Mouse (Mus musculus): ENCODE data around the gene Tnik. TPM values are rescaled to one million over a fixed set of nuclear protein-coding genes. Genes with fewer than 3 reads are reported as not detected.

Tnik gene
- total and polyA plus RNA-seq, 2 experiments from 2014 or later = 9.2 to 27.5 TPM

- Histone ChIP-seq H3K9me3 (replicated peaks; ENCODE audit: control insufficient read depth, low read length) (no peaks in the 10 kb centered on the region), H3K27me3 (ENCODE audit: control insufficient read depth, insufficient read depth, low read length) (no peaks in the 10 kb centered on the region), H3K4me3 (ENCODE audit: low read depth, low read length) (no peak overlapping the region), H3K9ac (replicated peaks; ENCODE audit: low read depth, low read length) (no peak overlapping the region), H3K27ac (ENCODE audit: low read depth) (no peak overlapping the region), H3K36me3 (replicated peaks; ENCODE audit: control insufficient read depth, insufficient read depth, low read length) (no peaks in the 10 kb centered on the region), H3K4me2 (ENCODE audit: low read depth, low read length) (no peak overlapping the region), H3K4me1 (ENCODE audit: control insufficient read depth, insufficient read depth) (peaks cover 4% of the 10 kb centered on the region; the same call in 1 of the 2 replicates)
- DNase-seq (ENCODE audit: low spot score) (no peak), ATAC-seq (ENCODE audit: insufficient read depth, low read depth) (no peak)
- 89% methylated on average over 3 of the region's 3 CpGs for WGBS
- no peak for TF ChIP-seq CTCF (IDR thresholded peaks at IDR 0.05; ENCODE audit: low read depth)
- TF ChIP-seq EP300 (IDR thresholded peaks at IDR 0.05; ENCODE audit: low read depth) = no peak
These were observed 190.4 kb downstream of the Tnik start for GRCm38 (mm10) chr3:28453458-28453857.

- Histone ChIP-seq H3K36me3 (replicated peaks; ENCODE audit: control insufficient read depth, insufficient read depth, low read length) (no peaks in the 10 kb centered on the region), H3K9ac (replicated peaks; ENCODE audit: low read depth, low read length) (no peak overlapping the region), H3K9me3 (replicated peaks; ENCODE audit: control insufficient read depth, low read length) (no peaks in the 10 kb centered on the region), H3K4me1 (ENCODE audit: control insufficient read depth, insufficient read depth) (peaks cover 4% of the 10 kb centered on the region; the same call in 1 of the 2 replicates), H3K27me3 (ENCODE audit: control insufficient read depth, insufficient read depth, low read length) (no peaks in the 10 kb centered on the region), H3K4me2 (ENCODE audit: low read depth, low read length) (no peak overlapping the region), H3K27ac (ENCODE audit: low read depth) (no peak overlapping the region), H3K4me3 (ENCODE audit: low read depth, low read length) (no peak overlapping the region)
- TF ChIP-seq EP300 (IDR thresholded peaks at IDR 0.05; ENCODE audit: low read depth) (no peak), CTCF (IDR thresholded peaks at IDR 0.05; ENCODE audit: low read depth) (no peak)
- DNase-seq (ENCODE audit: low spot score) (no peak), ATAC-seq (ENCODE audit: insufficient read depth, low read depth) (no peak)
- WGBS = 40% methylated on average over 8 of the region's 8 CpGs
These were observed 193.8 kb downstream of the Tnik start for GRCm38 (mm10) chr3:28456842-28457241.

- WGBS = 81% methylated on average over 2 of the region's 2 CpGs
- Histone ChIP-seq H3K36me3 (replicated peaks; ENCODE audit: control insufficient read depth, insufficient read depth, low read length) (no peaks in the 10 kb centered on the region), H3K4me1 (ENCODE audit: control insufficient read depth, insufficient read depth) (peaks cover 4% of the 10 kb centered on the region; the same call in 1 of the 2 replicates), H3K4me3 (ENCODE audit: low read depth, low read length) (no peak overlapping the region), H3K9me3 (replicated peaks; ENCODE audit: control insufficient read depth, low read length) (no peaks in the 10 kb centered on the region), H3K27ac (ENCODE audit: low read depth) (no peak overlapping the region), H3K4me2 (ENCODE audit: low read depth, low read length) (no peak overlapping the region), H3K9ac (replicated peaks; ENCODE audit: low read depth, low read length) (no peak overlapping the region), H3K27me3 (ENCODE audit: control insufficient read depth, insufficient read depth, low read length) (no peaks in the 10 kb centered on the region)
- no peak for TF ChIP-seq EP300 (IDR thresholded peaks at IDR 0.05; ENCODE audit: low read depth)
- no peak for TF ChIP-seq CTCF (IDR thresholded peaks at IDR 0.05; ENCODE audit: low read depth)
- DNase-seq (ENCODE audit: low spot score) (no peak), ATAC-seq (ENCODE audit: insufficient read depth, low read depth) (no peak)
These were observed 194.5 kb downstream of the Tnik start for GRCm38 (mm10) chr3:28457517-28457916.

GRCm38 (mm10) chr3:28466688-28467087 is 203.7 kb downstream of the Tnik start:
- 0 out of 2 replicates have a peak, but pooled peaks cover 6% of the 10 kb centered on the region for H3K4me1 ChIP-seq (ENCODE audit: control insufficient read depth, insufficient read depth)
- H3K9ac ChIP-seq (replicated peaks; ENCODE audit: low read depth, low read length) = no peak overlapping the region
- WGBS = 82% methylated on average over 4 of the region's 4 CpGs
- H3K27me3 ChIP-seq (ENCODE audit: control insufficient read depth, insufficient read depth, low read length) = no peaks in the 10 kb centered on the region
- TF ChIP-seq EP300 (IDR thresholded peaks at IDR 0.05; ENCODE audit: low read depth) (no peak), CTCF (IDR thresholded peaks at IDR 0.05; ENCODE audit: low read depth) (no peak)
- H3K36me3 ChIP-seq (replicated peaks; ENCODE audit: control insufficient read depth, insufficient read depth, low read length) = no peaks in the 10 kb centered on the region
- no peak overlapping the region for H3K4me2 ChIP-seq (ENCODE audit: low read depth, low read length)
- H3K9me3 ChIP-seq (replicated peaks; ENCODE audit: control insufficient read depth, low read length) = no peaks in the 10 kb centered on the region
- ATAC-seq (ENCODE audit: insufficient read depth, low read depth) (no peak), DNase-seq (ENCODE audit: low spot score) (no peak)
- no peak overlapping the region for H3K4me3 ChIP-seq (ENCODE audit: low read depth, low read length)
- no peak overlapping the region for H3K27ac ChIP-seq (ENCODE audit: low read depth)

DNA sequence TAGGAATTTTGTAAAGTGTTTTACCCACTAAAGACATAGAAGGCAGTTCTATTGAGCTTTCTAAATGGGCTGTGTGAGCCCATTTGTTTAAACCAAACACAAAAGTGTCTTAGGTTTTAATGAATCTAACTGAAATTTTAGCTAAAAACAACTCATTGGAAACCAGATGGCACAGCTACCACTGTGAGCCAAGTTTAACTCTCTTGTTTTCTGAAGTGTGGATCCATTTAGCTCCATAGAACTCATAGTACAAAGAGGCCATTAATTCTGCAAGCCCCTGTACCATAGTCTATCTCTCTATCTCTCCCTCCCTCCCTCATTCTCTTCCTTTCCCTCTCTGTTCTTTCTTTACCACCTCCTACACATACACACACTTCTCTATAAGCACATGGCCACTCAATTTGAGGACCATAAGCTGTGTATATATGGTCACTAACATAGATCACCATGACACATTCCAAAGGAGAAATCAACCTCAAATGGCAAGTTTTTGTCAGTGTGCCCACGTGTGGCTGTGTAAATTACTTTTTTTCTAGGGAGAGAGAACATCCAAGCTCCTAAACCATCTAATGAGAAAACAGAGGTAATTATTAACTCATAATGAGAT is 204.2 kb downstream of the Tnik start:
- Histone ChIP-seq H3K4me3 (ENCODE audit: low read depth, low read length) (no peak overlapping the region), H3K4me1 (ENCODE audit: control insufficient read depth, insufficient read depth) (0 out of 2 replicates have a peak, but pooled peaks cover 6% of the 10 kb centered on the region), H3K36me3 (replicated peaks; ENCODE audit: control insufficient read depth, insufficient read depth, low read length) (no peaks in the 10 kb centered on the region), H3K9ac (replicated peaks; ENCODE audit: low read depth, low read length) (no peak overlapping the region), H3K4me2 (ENCODE audit: low read depth, low read length) (no peak overlapping the region), H3K27me3 (ENCODE audit: control insufficient read depth, insufficient read depth, low read length) (no peaks in the 10 kb centered on the region), H3K27ac (ENCODE audit: low read depth) (no peak overlapping the region), H3K9me3 (replicated peaks; ENCODE audit: control insufficient read depth, low read length) (no peaks in the 10 kb centered on the region)
- TF ChIP-seq EP300 (IDR thresholded peaks at IDR 0.05; ENCODE audit: low read depth) (no peak), CTCF (IDR thresholded peaks at IDR 0.05; ENCODE audit: low read depth) (no peak)
- no peak for DNase-seq (ENCODE audit: low spot score)
- 61% methylated on average over 1 of the region's 1 CpGs for WGBS
- ATAC-seq (ENCODE audit: insufficient read depth, low read depth) = no peak

DNA sequence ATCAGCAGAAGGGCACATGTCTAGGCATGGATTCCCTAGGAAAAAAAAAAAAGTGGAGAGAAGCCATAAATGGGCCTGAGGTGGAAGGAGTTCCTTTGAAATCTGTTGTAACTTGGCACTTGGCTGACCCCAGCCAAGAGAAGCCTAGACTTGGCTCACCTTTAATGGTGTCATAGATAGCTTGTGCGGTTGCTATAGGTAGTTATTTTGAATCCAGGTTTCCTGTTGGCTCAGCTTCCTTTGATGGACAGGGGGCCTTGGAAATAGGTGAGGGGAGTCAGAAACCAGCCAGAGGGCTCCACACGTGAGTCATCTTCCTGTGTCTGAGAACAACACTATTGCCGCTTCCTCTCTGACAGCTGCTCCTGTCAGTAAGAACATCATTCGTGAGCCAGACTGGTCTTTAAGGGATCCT is 204.9 kb downstream of the Tnik start:
- TF ChIP-seq CTCF (IDR thresholded peaks at IDR 0.05; ENCODE audit: low read depth) (no peak), EP300 (IDR thresholded peaks at IDR 0.05; ENCODE audit: low read depth) (no peak)
- H3K9ac ChIP-seq (replicated peaks; ENCODE audit: low read depth, low read length) = no peak overlapping the region
- no peaks in the 10 kb centered on the region for H3K9me3 ChIP-seq (replicated peaks; ENCODE audit: control insufficient read depth, low read length)
- 52% methylated on average over 4 of the region's 4 CpGs for WGBS
- H3K27ac ChIP-seq (ENCODE audit: low read depth) = no peak overlapping the region
- H3K27me3 ChIP-seq (ENCODE audit: control insufficient read depth, insufficient read depth, low read length) = no peaks in the 10 kb centered on the region
- no peak overlapping the region for H3K4me2 ChIP-seq (ENCODE audit: low read depth, low read length)
- H3K36me3 ChIP-seq (replicated peaks; ENCODE audit: control insufficient read depth, insufficient read depth, low read length) = no peaks in the 10 kb centered on the region
- H3K4me3 ChIP-seq (ENCODE audit: low read depth, low read length) = no peak overlapping the region
- 0 out of 2 replicates have a peak, but pooled peaks cover 6% of the 10 kb centered on the region for H3K4me1 ChIP-seq (ENCODE audit: control insufficient read depth, insufficient read depth)
- ATAC-seq (ENCODE audit: insufficient read depth, low read depth) = no peak
- peak; percentile 13 for DNase-seq (ENCODE audit: low spot score)

All from heart, postnatal 0 days (tissue).